Mouse (Mus musculus): ENCODE data around the gene Rwdd2b. TPM values are rescaled to one million over a fixed set of nuclear protein-coding genes. Genes with fewer than 3 reads are reported as not detected.

The Rwdd2b gene
- polyA plus RNA-seq, 1 experiment from 2014 or later: 11.0 TPM

- ATAC-seq (ENCODE audit: insufficient number of reproducible peaks, insufficient read depth, low FRiP score, low read depth): no peak
- H3K27me3 ChIP-seq (ENCODE audit: control insufficient read depth, insufficient read depth, low read length): no peaks in the 10 kb centered on the region
- no peak overlapping the region for H3K4me3 ChIP-seq (ENCODE audit: low read depth, low read length)
- H3K9ac ChIP-seq (replicated peaks; ENCODE audit: low read depth, low read length): no peak overlapping the region
- H3K36me3 ChIP-seq (ENCODE audit: control insufficient read depth, insufficient read depth, low read length): no peaks in the 10 kb centered on the region
- no peaks in the 10 kb centered on the region for H3K9me3 ChIP-seq (ENCODE audit: control insufficient read depth, low read depth, low read length)
- H3K27ac ChIP-seq (ENCODE audit: low read length): no peak overlapping the region
- no peak overlapping the region for H3K4me2 ChIP-seq (replicated peaks; ENCODE audit: low read depth, low read length)
- 90% methylated on average over 2 of the region's 2 CpGs for WGBS
- peaks cover 6% of the 10 kb centered on the region for H3K4me1 ChIP-seq (ENCODE audit: control insufficient read depth, insufficient read depth, low read length)
These were observed 12.9 kb upstream of the Rwdd2b start for GRCm38 (mm10) chr16:87453226-87453625.

GRCm38 (mm10) chr16:87445528-87445927 is 5.2 kb upstream of the Rwdd2b start:
- Histone ChIP-seq H3K27ac (ENCODE audit: low read length) (no peak overlapping the region), H3K36me3 (ENCODE audit: control insufficient read depth, insufficient read depth, low read length) (no peaks in the 10 kb centered on the region), H3K9ac (replicated peaks; ENCODE audit: low read depth, low read length) (no peak overlapping the region), H3K4me2 (replicated peaks; ENCODE audit: low read depth, low read length) (no peak overlapping the region), H3K27me3 (ENCODE audit: control insufficient read depth, insufficient read depth, low read length) (no peaks in the 10 kb centered on the region), H3K4me3 (ENCODE audit: low read depth, low read length) (no peak overlapping the region), H3K9me3 (ENCODE audit: control insufficient read depth, low read depth, low read length) (no peaks in the 10 kb centered on the region), H3K4me1 (ENCODE audit: control insufficient read depth, insufficient read depth, low read length) (peaks cover 2% of the 10 kb centered on the region; the same call in 1 of the 2 replicates)
- ATAC-seq (ENCODE audit: insufficient number of reproducible peaks, insufficient read depth, low FRiP score, low read depth): no peak
- 90% methylated on average over 3 of the region's 3 CpGs for WGBS

GRCm38 (mm10) chr16:87445110-87445509 is 4.7 kb upstream of the Rwdd2b start:
- H3K9ac ChIP-seq (replicated peaks; ENCODE audit: low read depth, low read length): no peak overlapping the region
- ATAC-seq (ENCODE audit: insufficient number of reproducible peaks, insufficient read depth, low FRiP score, low read depth): no peak
- H3K9me3 ChIP-seq (ENCODE audit: control insufficient read depth, low read depth, low read length): no peaks in the 10 kb centered on the region
- H3K36me3 ChIP-seq (ENCODE audit: control insufficient read depth, insufficient read depth, low read length): no peaks in the 10 kb centered on the region
- H3K27ac ChIP-seq (ENCODE audit: low read length): no peak overlapping the region
- no peak overlapping the region for H3K4me2 ChIP-seq (replicated peaks; ENCODE audit: low read depth, low read length)
- H3K27me3 ChIP-seq (ENCODE audit: control insufficient read depth, insufficient read depth, low read length): no peaks in the 10 kb centered on the region
- peaks cover 2% of the 10 kb centered on the region; the same call in 1 of the 2 replicates for H3K4me1 ChIP-seq (ENCODE audit: control insufficient read depth, insufficient read depth, low read length)
- H3K4me3 ChIP-seq (ENCODE audit: low read depth, low read length): no peak overlapping the region

GRCm38 (mm10) chr16:87444071-87444470 is 3.7 kb upstream of the Rwdd2b start:
- Histone ChIP-seq H3K9ac (replicated peaks; ENCODE audit: low read depth, low read length) (no peak overlapping the region), H3K27ac (ENCODE audit: low read length) (no peak overlapping the region), H3K4me1 (ENCODE audit: control insufficient read depth, insufficient read depth, low read length) (peaks cover 2% of the 10 kb centered on the region; the same call in 1 of the 2 replicates), H3K27me3 (ENCODE audit: control insufficient read depth, insufficient read depth, low read length) (no peaks in the 10 kb centered on the region), H3K4me2 (replicated peaks; ENCODE audit: low read depth, low read length) (no peak overlapping the region), H3K9me3 (ENCODE audit: control insufficient read depth, low read depth, low read length) (no peaks in the 10 kb centered on the region), H3K36me3 (ENCODE audit: control insufficient read depth, insufficient read depth, low read length) (no peaks in the 10 kb centered on the region), H3K4me3 (ENCODE audit: low read depth, low read length) (no peak overlapping the region)
- WGBS: 38% methylated on average over 1 of the region's 1 CpGs
- ATAC-seq (ENCODE audit: insufficient number of reproducible peaks, insufficient read depth, low FRiP score, low read depth): no peak

GRCm38 (mm10) chr16:87443245-87443644 is 2.9 kb upstream of the Rwdd2b start:
- no peak overlapping the region for H3K9ac ChIP-seq (replicated peaks; ENCODE audit: low read depth, low read length)

GRCm38 (mm10) chr16:87442291-87442690 is 1.9 kb upstream of the Rwdd2b start:
- 44% methylated on average over 5 of the region's 5 CpGs for WGBS

More at GRCm38 (mm10) chr16:87443245-87443644, 2.9 kb upstream of the Rwdd2b start:
- peaks cover 2% of the 10 kb centered on the region; the same call in 1 of the 2 replicates for H3K4me1 ChIP-seq (ENCODE audit: control insufficient read depth, insufficient read depth, low read length)
- H3K27ac ChIP-seq (ENCODE audit: low read length): no peak overlapping the region
- no peak overlapping the region for H3K4me2 ChIP-seq (replicated peaks; ENCODE audit: low read depth, low read length)
- no peaks in the 10 kb centered on the region for H3K36me3 ChIP-seq (ENCODE audit: control insufficient read depth, insufficient read depth, low read length)
- ATAC-seq (ENCODE audit: insufficient number of reproducible peaks, insufficient read depth, low FRiP score, low read depth): 0 out of 2 replicates have a peak, but pooled peaks have one; percentile 19
- H3K4me3 ChIP-seq (ENCODE audit: low read depth, low read length): no peak overlapping the region
- no peaks in the 10 kb centered on the region for H3K27me3 ChIP-seq (ENCODE audit: control insufficient read depth, insufficient read depth, low read length)
- H3K9me3 ChIP-seq (ENCODE audit: control insufficient read depth, low read depth, low read length): no peaks in the 10 kb centered on the region

GRCm38 (mm10) chr16:87441089-87441488 is 716 bp upstream of the Rwdd2b start:
- Histone ChIP-seq H3K27ac (ENCODE audit: low read length) (no peak overlapping the region), H3K9ac (replicated peaks; ENCODE audit: low read depth, low read length) (peak overlapping the region; percentile 65), H3K4me1 (ENCODE audit: control insufficient read depth, insufficient read depth, low read length) (peaks cover 2% of the 10 kb centered on the region; the same call in 1 of the 2 replicates), H3K9me3 (ENCODE audit: control insufficient read depth, low read depth, low read length) (no peaks in the 10 kb centered on the region), H3K4me3 (ENCODE audit: low read depth, low read length) (peak overlapping the region; percentile 67), H3K36me3 (ENCODE audit: control insufficient read depth, insufficient read depth, low read length) (no peaks in the 10 kb centered on the region), H3K4me2 (replicated peaks; ENCODE audit: low read depth, low read length) (peak overlapping the region; percentile 72), H3K27me3 (ENCODE audit: control insufficient read depth, insufficient read depth, low read length) (no peaks in the 10 kb centered on the region)
- ATAC-seq (ENCODE audit: insufficient number of reproducible peaks, insufficient read depth, low FRiP score, low read depth): no peak
- 24% methylated on average over 9 of the region's 9 CpGs for WGBS

More at GRCm38 (mm10) chr16:87442291-87442690, 1.9 kb upstream of the Rwdd2b start:
- Histone ChIP-seq H3K27me3 (ENCODE audit: control insufficient read depth, insufficient read depth, low read length) (no peaks in the 10 kb centered on the region), H3K36me3 (ENCODE audit: control insufficient read depth, insufficient read depth, low read length) (no peaks in the 10 kb centered on the region), H3K4me1 (ENCODE audit: control insufficient read depth, insufficient read depth, low read length) (peaks cover 2% of the 10 kb centered on the region; the same call in 1 of the 2 replicates), H3K9me3 (ENCODE audit: control insufficient read depth, low read depth, low read length) (no peaks in the 10 kb centered on the region), H3K27ac (ENCODE audit: low read length) (no peak overlapping the region), H3K4me3 (ENCODE audit: low read depth, low read length) (no peak overlapping the region), H3K4me2 (replicated peaks; ENCODE audit: low read depth, low read length) (no peak overlapping the region), H3K9ac (replicated peaks; ENCODE audit: low read depth, low read length) (no peak overlapping the region)
- no peak for ATAC-seq (ENCODE audit: insufficient number of reproducible peaks, insufficient read depth, low FRiP score, low read depth)

- Histone ChIP-seq H3K9me3 (ENCODE audit: control insufficient read depth, low read depth, low read length) (no peaks in the 10 kb centered on the region), H3K4me3 (ENCODE audit: low read depth, low read length) (no peak overlapping the region), H3K9ac (replicated peaks; ENCODE audit: low read depth, low read length) (no peak overlapping the region), H3K27ac (ENCODE audit: low read length) (no peak overlapping the region), H3K36me3 (ENCODE audit: control insufficient read depth, insufficient read depth, low read length) (no peaks in the 10 kb centered on the region), H3K4me2 (replicated peaks; ENCODE audit: low read depth, low read length) (no peak overlapping the region), H3K4me1 (ENCODE audit: control insufficient read depth, insufficient read depth, low read length) (peaks cover 2% of the 10 kb centered on the region; the same call in 1 of the 2 replicates), H3K27me3 (ENCODE audit: control insufficient read depth, insufficient read depth, low read length) (no peaks in the 10 kb centered on the region)
- WGBS: 91% methylated on average over 8 of the region's 8 CpGs
- no peak for ATAC-seq (ENCODE audit: insufficient number of reproducible peaks, insufficient read depth, low FRiP score, low read depth)
These were observed 1.7 kb downstream of the Rwdd2b start for GRCm38 (mm10) chr16:87438697-87439096.

GRCm38 (mm10) chr16:87437096-87437495 is 3.3 kb downstream of the Rwdd2b start:
- Histone ChIP-seq H3K4me2 (replicated peaks; ENCODE audit: low read depth, low read length) (no peak overlapping the region), H3K27ac (ENCODE audit: low read length) (no peak overlapping the region), H3K9me3 (ENCODE audit: control insufficient read depth, low read depth, low read length) (no peaks in the 10 kb centered on the region), H3K4me3 (ENCODE audit: low read depth, low read length) (no peak overlapping the region), H3K36me3 (ENCODE audit: control insufficient read depth, insufficient read depth, low read length) (no peaks in the 10 kb centered on the region), H3K9ac (replicated peaks; ENCODE audit: low read depth, low read length) (no peak overlapping the region), H3K4me1 (ENCODE audit: control insufficient read depth, insufficient read depth, low read length) (peaks cover 2% of the 10 kb centered on the region; the same call in 1 of the 2 replicates), H3K27me3 (ENCODE audit: control insufficient read depth, insufficient read depth, low read length) (no peaks in the 10 kb centered on the region)
- whole genome bisulfite sequencing: 91% methylated on average over 21 of the region's 21 CpGs
- no peak for ATAC-seq (ENCODE audit: insufficient number of reproducible peaks, insufficient read depth, low FRiP score, low read depth)

Measured in stomach, embryonic 14.5 days (tissue).